Mouse (Mus musculus) limb, embryonic 10.5 days (tissue): ENCODE data around the gene Erv3. TPM values are rescaled to one million over a fixed set of nuclear protein-coding genes. Genes with fewer than 3 reads are reported as not detected.

Source experiments
- DNase-seq: peaks from one replicate; pipeline ENCODE4 v3.0.0-alpha.2; 2017; ENCODE audit warnings: low spot score
- H3K27ac ChIP-seq: fragments of 300-500 bp; sonication (generic); 2 replicates; pipeline ENCODE4 v1.5.1; 2016; ENCODE audit warnings: mild to moderate bottlenecking
- H3K27me3 ChIP-seq: fragments of 300-500 bp; sonication (generic); 2 replicates; pipeline ENCODE4 v1.6.1; 2016; ENCODE audit warnings: low read depth, mild to moderate bottlenecking; ENCODE audit not compliant: poor library complexity, severe bottlenecking
- H3K36me3 ChIP-seq: fragments of 300-500 bp; sonication (generic); 2 replicates; pipeline ENCODE4 v1.6.1; 2016; ENCODE audit warnings: mild to moderate bottlenecking, moderate library complexity
- H3K4me1 ChIP-seq: fragments of 300-500 bp; sonication (generic); 2 replicates; pipeline ENCODE4 v1.6.1; 2016
- H3K4me3 ChIP-seq: fragments of 300-500 bp; sonication (generic); 2 replicates; pipeline ENCODE4 v1.5.1; 2016; ENCODE audit warnings: mild to moderate bottlenecking, moderate library complexity
- H3K9me3 ChIP-seq: fragments of 300-500 bp; sonication (generic); replicated peaks from 2 replicates; pipeline ENCODE4 v1.6.1; 2016; ENCODE audit warnings: mild to moderate bottlenecking
- WGBS: fragments of 180-500 bp; shearing (Covaris S2); methylation state at CpG from one replicate; pipeline ENCODE4 v1.1.7; 2016; 5-methylcytosine and 5-hydroxymethylcytosine counted together
- polyA plus RNA-seq: library from polyadenylated mRNA; unstranded; fragments of >200 nt; fragmentation: Nextera tagmentation; extraction: Ambion mirVana; gene quantifications from 2 replicates; pipeline ENCODE4 v1.2.1, GENCODE M21; 2016

The Erv3 gene
- polyA plus RNA-seq, 1 experiment from 2014 or later = not detected

- H3K36me3 ChIP-seq = no peaks in the 10 kb centered on the region
- H3K4me1 ChIP-seq = no peaks in the 10 kb centered on the region
- H3K9me3 ChIP-seq = no peaks in the 10 kb centered on the region
- 84% methylated on average over 4 of the region's 4 CpGs for WGBS
- no peak overlapping the region for H3K27ac ChIP-seq
- H3K4me3 ChIP-seq = no peak overlapping the region
- no peak for DNase-seq
- no peaks in the 10 kb centered on the region for H3K27me3 ChIP-seq
Observed at GRCm38 (mm10) chr2:131853719-131854118, 5.8 kb downstream of the Erv3 start.

- no peaks in the 10 kb centered on the region for H3K36me3 ChIP-seq
- DNase-seq = no peak
- 88% methylated on average over 12 of the region's 12 CpGs for WGBS
Observed at GRCm38 (mm10) chr2:131851333-131852092, 8.0 kb downstream of the Erv3 start.

GRCm38 (mm10) chr2:131850047-131850446 lies 9.5 kb downstream of the Erv3 start:
- no peak overlapping the region for H3K27ac ChIP-seq
- no peak for DNase-seq
- WGBS = 99% methylated on average over 4 of the region's 4 CpGs
- H3K4me3 ChIP-seq = no peak overlapping the region
- H3K9me3 ChIP-seq = no peaks in the 10 kb centered on the region
- peaks cover 15% of the 10 kb centered on the region for H3K4me1 ChIP-seq
- H3K27me3 ChIP-seq = no peaks in the 10 kb centered on the region
- no peaks in the 10 kb centered on the region for H3K36me3 ChIP-seq

More at GRCm38 (mm10) chr2:131851333-131852092, 8.0 kb downstream of the Erv3 start:
- Histone ChIP-seq H3K4me1 (peaks cover 11% of the 10 kb centered on the region), H3K9me3 (no peaks in the 10 kb centered on the region), H3K4me3 (no peak overlapping the region), H3K27ac (no peak overlapping the region), H3K27me3 (no peaks in the 10 kb centered on the region)

GRCm38 (mm10) chr2:131847501-131848359 lies 11.8 kb downstream of the Erv3 start:
- WGBS = 10% methylated on average over 10 of the region's 10 CpGs
- peak overlapping the region; percentile 36 for H3K27ac ChIP-seq
- no peaks in the 10 kb centered on the region for H3K36me3 ChIP-seq
- H3K4me1 ChIP-seq = peaks cover 15% of the 10 kb centered on the region
- H3K27me3 ChIP-seq = no peaks in the 10 kb centered on the region
- peak; percentile 57 for DNase-seq
- no peaks in the 10 kb centered on the region for H3K9me3 ChIP-seq
- peak overlapping the region; percentile 26; the same call in 1 of the 2 replicates for H3K4me3 ChIP-seq

GRCm38 (mm10) chr2:131846811-131847210 lies 12.7 kb downstream of the Erv3 start:
- Histone ChIP-seq H3K4me1 (peaks cover 15% of the 10 kb centered on the region), H3K27me3 (no peaks in the 10 kb centered on the region), H3K9me3 (no peaks in the 10 kb centered on the region), H3K27ac (no peak overlapping the region), H3K36me3 (no peaks in the 10 kb centered on the region), H3K4me3 (no peak overlapping the region)
- no peak for DNase-seq
- 54% methylated on average over 2 of the region's 2 CpGs for WGBS

- DNase-seq = no peak
- 78% methylated on average over 11 of the region's 11 CpGs for WGBS
- no peak overlapping the region for H3K27ac ChIP-seq
Observed at GRCm38 (mm10) chr2:131846132-131846710, 13.3 kb downstream of the Erv3 start.

GRCm38 (mm10) chr2:131845671-131846070 lies 13.9 kb downstream of the Erv3 start:
- no peaks in the 10 kb centered on the region for H3K9me3 ChIP-seq
- H3K4me3 ChIP-seq = no peak overlapping the region
- 81% methylated on average over 8 of the region's 8 CpGs for WGBS
- H3K27me3 ChIP-seq = no peaks in the 10 kb centered on the region
- DNase-seq = no peak
- H3K27ac ChIP-seq = no peak overlapping the region
- no peaks in the 10 kb centered on the region for H3K36me3 ChIP-seq
- peaks cover 20% of the 10 kb centered on the region for H3K4me1 ChIP-seq

More at GRCm38 (mm10) chr2:131846132-131846710, 13.3 kb downstream of the Erv3 start:
- Histone ChIP-seq H3K9me3 (no peaks in the 10 kb centered on the region), H3K27me3 (no peaks in the 10 kb centered on the region), H3K4me1 (peaks cover 15% of the 10 kb centered on the region), H3K36me3 (no peaks in the 10 kb centered on the region), H3K4me3 (no peak overlapping the region)

GRCm38 (mm10) chr2:131842568-131842967 lies 17.0 kb downstream of the Erv3 start:
- 80% methylated on average over 5 of the region's 5 CpGs for WGBS
- H3K9me3 ChIP-seq = no peaks in the 10 kb centered on the region
- no peak overlapping the region for H3K4me3 ChIP-seq
- H3K27ac ChIP-seq = no peak overlapping the region
- no peaks in the 10 kb centered on the region for H3K27me3 ChIP-seq
- peaks cover 14% of the 10 kb centered on the region for H3K4me1 ChIP-seq
- no peaks in the 10 kb centered on the region for H3K36me3 ChIP-seq
- DNase-seq = no peak

- no peak overlapping the region for H3K27ac ChIP-seq
- no peaks in the 10 kb centered on the region for H3K9me3 ChIP-seq
- WGBS = 77% methylated on average over 2 of the region's 2 CpGs
- peaks cover 7% of the 10 kb centered on the region for H3K4me1 ChIP-seq
- no peaks in the 10 kb centered on the region for H3K27me3 ChIP-seq
- no peak overlapping the region for H3K4me3 ChIP-seq
- no peaks in the 10 kb centered on the region for H3K36me3 ChIP-seq
- DNase-seq = no peak
Observed at GRCm38 (mm10) chr2:131841321-131841693, 18.2 kb downstream of the Erv3 start.

GRCm38 (mm10) chr2:131840611-131841320 lies 18.8 kb downstream of the Erv3 start:
- H3K27me3 ChIP-seq = no peaks in the 10 kb centered on the region
- no peak overlapping the region for H3K27ac ChIP-seq
- peaks cover 5% of the 10 kb centered on the region for H3K4me1 ChIP-seq
- WGBS = 78% methylated on average over 9 of the region's 9 CpGs
- H3K4me3 ChIP-seq = no peak overlapping the region
- no peaks in the 10 kb centered on the region for H3K36me3 ChIP-seq
- no peak for DNase-seq
- H3K9me3 ChIP-seq = no peaks in the 10 kb centered on the region

GRCm38 (mm10) chr2:131834296-131834695 lies 25.3 kb downstream of the Erv3 start:
- Histone ChIP-seq H3K4me1 (no peaks in the 10 kb centered on the region), H3K27me3 (no peaks in the 10 kb centered on the region), H3K27ac (no peak overlapping the region), H3K36me3 (no peaks in the 10 kb centered on the region), H3K9me3 (no peaks in the 10 kb centered on the region; the same call in 1 of the 2 replicates), H3K4me3 (no peak overlapping the region)
- no peak for DNase-seq
- WGBS = 98% methylated on average over 1 of the region's 1 CpGs

- H3K27ac ChIP-seq = no peak overlapping the region
- 53% methylated on average over 2 of the region's 2 CpGs for WGBS
- no peak overlapping the region for H3K4me3 ChIP-seq
- DNase-seq = no peak
- H3K27me3 ChIP-seq = no peaks in the 10 kb centered on the region
- no peaks in the 10 kb centered on the region; the same call in 1 of the 2 replicates for H3K9me3 ChIP-seq
- no peaks in the 10 kb centered on the region for H3K4me1 ChIP-seq
- H3K36me3 ChIP-seq = no peaks in the 10 kb centered on the region
Observed at GRCm38 (mm10) chr2:131831861-131832260, 27.7 kb downstream of the Erv3 start.
